Mouse (Mus musculus) cerebellum, postnatal 4 days (tissue): ENCODE measurements at regions not wholly inside any gene's neighbourhood (a gene's known extent, or its start where the extent isn't known, plus 50 kb on each side); places are given as distances from the start of the nearest gene placed in this dataset.

Experiments used
- DNase-seq, 2 experiments: peaks; one replicate each; pipeline ENCODE4 v3.0.0; 2022; ENCODE audit warnings: low spot score in 2 of 2, mixed read lengths in 1 of 2

GRCm38 (mm10) chr16:97234321-97234720, 63.8 kb upstream of the Dscam start:
- no peak for DNase-seq

GRCm38 (mm10) chr16:97239626-97240025, 69.1 kb upstream of the Dscam start:
- no peak for DNase-seq

GRCm38 (mm10) chr16:97240085-97240484, 69.5 kb upstream of the Dscam start:
- DNase-seq = no peak

- no peak for DNase-seq
These were observed 70.4 kb upstream of the Dscam start for GRCm38 (mm10) chr16:97240859-97241360.

- DNase-seq = no peak
These were observed 71.1 kb upstream of the Dscam start for GRCm38 (mm10) chr16:97241639-97242038.

- no peak for DNase-seq
These were observed 79.9 kb upstream of the Dscam start for GRCm38 (mm10) chr16:97250488-97250887.

- DNase-seq = no peak
These were observed 82.0 kb upstream of the Dscam start for GRCm38 (mm10) chr16:97252551-97252950.

GRCm38 (mm10) chr16:97252997-97253635, 82.6 kb upstream of the Dscam start:
- no peak for DNase-seq

GRCm38 (mm10) chr16:97258821-97259220, 88.3 kb upstream of the Dscam start:
- DNase-seq = no peak

GRCm38 (mm10) chr16:97263451-97263850, 92.9 kb upstream of the Dscam start:
- no peak for DNase-seq

GRCm38 (mm10) chr16:97270417-97271133, 86.0 kb upstream of the Bace2 start:
- DNase-seq = no peak

GRCm38 (mm10) chr16:97271264-97271663, 85.3 kb upstream of the Bace2 start:
- no peak for DNase-seq

GRCm38 (mm10) chr16:97272035-97272631, 84.4 kb upstream of the Bace2 start:
- peak; percentile 69 to 81 for DNase-seq

GRCm38 (mm10) chr16:97278913-97279312, 77.6 kb upstream of the Bace2 start:
- no peak for DNase-seq

- no peak for DNase-seq
These were observed 74.9 kb upstream of the Bace2 start for GRCm38 (mm10) chr16:97281615-97282110.

- no peak for DNase-seq
These were observed 73.6 kb upstream of the Bace2 start for GRCm38 (mm10) chr16:97282943-97283342.

- no peak for DNase-seq
These were observed 70.6 kb upstream of the Bace2 start for GRCm38 (mm10) chr16:97285886-97286447.

- DNase-seq = peak in 1 of 2 experiments; percentile 41
These were observed 69.8 kb upstream of the Bace2 start for GRCm38 (mm10) chr16:97286717-97287116.

GRCm38 (mm10) chr16:97288634-97289033, 67.9 kb upstream of the Bace2 start:
- DNase-seq = peak in 1 of 2 experiments; percentile 49

GRCm38 (mm10) chr16:97292484-97293048, 64.0 kb upstream of the Bace2 start:
- no peak for DNase-seq

GRCm38 (mm10) chr16:97293273-97293672, 63.3 kb upstream of the Bace2 start:
- DNase-seq = peak; percentile 72 to 87

- DNase-seq = no peak
These were observed 59.4 kb upstream of the Bace2 start for GRCm38 (mm10) chr16:97297140-97297539.
